Mouse (Mus musculus): ENCODE measurements around the gene Grb10.

The Grb10 gene

GRCm38 (mm10) chr11:11897645-11898357, 140.7 kb downstream of the Grb10 start, which contains the start of gene Ddc:
Ddc (minus strand) TSS chr11:11898144.
- DNase-seq: no peak

- no peak for DNase-seq
These were observed 143.0 kb downstream of the Grb10 start for GRCm38 (mm10) chr11:11895479-11895878.

- DNase-seq: no peak
These were observed 144.7 kb downstream of the Grb10 start for GRCm38 (mm10) chr11:11893769-11894168.

GRCm38 (mm10) chr11:11892993-11893602, 145.4 kb downstream of the Grb10 start:
- DNase-seq: no peak

- DNase-seq: no peak
These were observed 146.7 kb downstream of the Grb10 start for GRCm38 (mm10) chr11:11891832-11892231.

GRCm38 (mm10) chr11:11890139-11890741, 148.2 kb downstream of the Grb10 start:
- no peak for DNase-seq

GRCm38 (mm10) chr11:11888727-11889126, 149.8 kb downstream of the Grb10 start:
- no peak for DNase-seq

- DNase-seq: no peak
These were observed 150.4 kb downstream of the Grb10 start for GRCm38 (mm10) chr11:11888051-11888450.

GRCm38 (mm10) chr11:11886403-11886998, 152.0 kb downstream of the Grb10 start:
- DNase-seq: no peak

GRCm38 (mm10) chr11:11885921-11886320, 152.6 kb downstream of the Grb10 start:
- DNase-seq: no peak

- DNase-seq: no peak
These were observed 153.2 kb downstream of the Grb10 start for GRCm38 (mm10) chr11:11885246-11885643.

GRCm38 (mm10) chr11:11884533-11885245, 153.8 kb downstream of the Grb10 start:
- no peak for DNase-seq

- no peak for DNase-seq
These were observed 156.7 kb downstream of the Grb10 start for GRCm38 (mm10) chr11:11881783-11882155.

- no peak for DNase-seq
These were observed 157.3 kb downstream of the Grb10 start for GRCm38 (mm10) chr11:11881026-11881782.
